Mouse (Mus musculus) frontal cortex, adult 2 months (tissue): ENCODE measurements around the gene Fgf12. TPM values are rescaled to one million over a fixed set of nuclear protein-coding genes. Genes with fewer than 3 reads are reported as not detected.
A peak's percentile ranks its signal among the peaks of the same experiment; 100 is the strongest.

Experiments
- DNase-seq, 2 experiments: peaks; one replicate each; pipeline ENCODE4 v3.0.0; 2022; ENCODE audit warnings: low spot score in 1 of 2; ENCODE audit errors: extremely low spot score in 1 of 2
- polyA plus RNA-seq: library from polyadenylated mRNA; depleted of rRNA; stranded (reverse); fragments of >200 nt; gene quantifications from 2 replicates; pipeline ENCODE4 v1.2.3, GENCODE M21; 2012

The Fgf12 gene
- polyA plus RNA-seq, 1 experiment, result 156 TPM

GRCm38 (mm10) chr16:28350624-28351023 lies 402.2 kb downstream of the Fgf12 start:
- DNase-seq, result peak in 1 of 2 experiments; percentile 35

- peak; percentile 18 to 32 for DNase-seq
Observed at GRCm38 (mm10) chr16:28345323-28345722, 407.5 kb downstream of the Fgf12 start.

- DNase-seq, result peak in 1 of 2 experiments; percentile 31
Observed at GRCm38 (mm10) chr16:28337930-28338329, 414.9 kb downstream of the Fgf12 start.

- DNase-seq, result peak; percentile 8 to 59
Observed at GRCm38 (mm10) chr16:28336700-28337099, 416.2 kb downstream of the Fgf12 start.

GRCm38 (mm10) chr16:28335025-28335424 lies 417.8 kb downstream of the Fgf12 start:
- no peak for DNase-seq

GRCm38 (mm10) chr16:28323576-28323975 lies 429.3 kb downstream of the Fgf12 start:
- DNase-seq, result no peak

GRCm38 (mm10) chr16:28311618-28312017 lies 441.2 kb downstream of the Fgf12 start:
- peak in 1 of 2 experiments; percentile 27 for DNase-seq

- no peak for DNase-seq
Observed at GRCm38 (mm10) chr16:28303889-28304288, 449.0 kb downstream of the Fgf12 start.

GRCm38 (mm10) chr16:28289689-28290330 lies 463.1 kb downstream of the Fgf12 start:
- no peak for DNase-seq

- DNase-seq, result no peak
Observed at GRCm38 (mm10) chr16:28257904-28258303, 495.0 kb downstream of the Fgf12 start.

- no peak for DNase-seq
Observed at GRCm38 (mm10) chr16:28254303-28254702, 498.6 kb downstream of the Fgf12 start.

GRCm38 (mm10) chr16:28251930-28252329 lies 500.9 kb downstream of the Fgf12 start:
- no peak for DNase-seq

GRCm38 (mm10) chr16:28242867-28243649 lies 509.8 kb downstream of the Fgf12 start:
- no peak for DNase-seq

GRCm38 (mm10) chr16:28239382-28239781 lies 513.5 kb downstream of the Fgf12 start:
- no peak for DNase-seq

- DNase-seq, result peak; percentile 46 to 71
Observed at GRCm38 (mm10) chr16:28238019-28238868, 514.6 kb downstream of the Fgf12 start.

GRCm38 (mm10) chr16:28215930-28216329 lies 536.9 kb downstream of the Fgf12 start:
- DNase-seq, result no peak

GRCm38 (mm10) chr16:28212411-28212810 lies 540.5 kb downstream of the Fgf12 start:
- DNase-seq, result no peak

- DNase-seq, result no peak
Observed at GRCm38 (mm10) chr16:28156443-28156842, 596.4 kb downstream of the Fgf12 start.

GRCm38 (mm10) chr16:28140972-28141371 lies 611.9 kb downstream of the Fgf12 start:
- DNase-seq, result no peak

- DNase-seq, result no peak
Observed at GRCm38 (mm10) chr16:28127006-28127405, 625.9 kb downstream of the Fgf12 start.
